Mouse (Mus musculus): Measurements from ENCODE around the gene Skap1.

Skap1 gene

DNA sequence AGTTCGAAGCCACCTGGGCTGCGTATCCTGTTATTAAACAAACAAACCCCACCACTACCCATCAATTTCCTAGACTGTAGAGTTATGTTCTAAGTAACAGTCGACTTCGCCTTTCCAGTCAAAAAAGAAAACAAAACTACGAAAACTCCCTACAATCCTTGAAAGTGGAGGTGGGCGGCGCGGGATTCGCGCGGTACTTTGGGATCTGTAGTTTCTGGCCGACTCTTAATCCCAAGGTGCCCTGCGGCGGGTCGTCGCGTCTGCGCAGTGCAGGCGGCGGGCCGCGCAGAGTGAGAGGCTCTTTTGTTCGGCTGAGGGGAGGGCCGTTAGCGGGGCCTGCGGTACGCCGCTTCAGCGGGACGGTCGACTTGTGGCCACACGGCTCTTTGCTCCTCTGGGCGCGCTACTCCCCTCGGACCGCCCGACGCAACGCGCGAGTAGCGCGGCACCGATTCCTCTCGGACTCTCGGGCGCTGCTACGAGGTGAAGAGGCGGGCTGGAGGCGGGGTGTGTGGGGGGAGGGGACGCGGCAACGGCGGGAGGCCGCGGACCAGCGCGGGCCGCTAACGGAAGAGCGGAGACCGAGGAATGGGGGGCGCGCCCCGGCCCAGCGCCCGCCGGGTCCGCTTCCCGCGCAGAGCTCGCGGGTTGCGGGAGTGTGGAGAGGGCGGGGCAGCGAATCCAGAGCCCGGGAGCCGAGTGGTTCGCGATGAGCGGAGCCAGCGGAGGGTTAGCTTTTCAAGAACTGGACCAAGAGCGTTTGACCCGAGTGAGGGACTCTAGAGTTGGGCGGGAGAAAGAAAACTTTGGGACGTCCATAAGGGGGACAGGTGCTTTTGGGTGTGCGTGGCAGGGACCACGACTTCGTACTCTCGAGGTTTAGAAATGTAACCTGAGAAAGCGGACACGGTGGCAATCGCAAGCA lies 324.7 kb downstream of the Skap1 start, which contains the start of gene Cbx1:
Cbx1 (plus strand) TSS at position 257 of the 925 bp plus-strand sequence.
- peak; percentile 90 for DNase-seq

DNA sequence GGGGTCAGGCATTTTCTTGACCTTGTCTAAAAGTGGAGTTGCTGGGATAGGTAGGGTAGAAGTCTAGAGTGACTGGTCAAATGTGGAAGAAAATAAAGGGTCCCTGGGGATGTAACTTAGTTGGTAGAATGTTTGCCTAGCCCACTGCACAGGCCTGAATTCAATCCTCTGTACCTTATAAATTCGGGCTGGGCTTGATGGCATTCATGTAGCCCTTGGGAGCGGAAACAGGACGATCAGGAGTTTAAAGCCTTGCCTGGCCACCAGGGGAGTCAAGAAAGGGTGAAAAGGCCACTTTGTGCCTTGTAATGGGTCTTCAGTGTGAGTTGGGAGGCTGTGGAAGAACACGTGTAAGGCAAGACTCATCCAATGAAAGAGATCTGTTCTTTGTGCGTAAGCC lies 325.6 kb downstream of the Skap1 start:
- DNase-seq: no peak

DNA sequence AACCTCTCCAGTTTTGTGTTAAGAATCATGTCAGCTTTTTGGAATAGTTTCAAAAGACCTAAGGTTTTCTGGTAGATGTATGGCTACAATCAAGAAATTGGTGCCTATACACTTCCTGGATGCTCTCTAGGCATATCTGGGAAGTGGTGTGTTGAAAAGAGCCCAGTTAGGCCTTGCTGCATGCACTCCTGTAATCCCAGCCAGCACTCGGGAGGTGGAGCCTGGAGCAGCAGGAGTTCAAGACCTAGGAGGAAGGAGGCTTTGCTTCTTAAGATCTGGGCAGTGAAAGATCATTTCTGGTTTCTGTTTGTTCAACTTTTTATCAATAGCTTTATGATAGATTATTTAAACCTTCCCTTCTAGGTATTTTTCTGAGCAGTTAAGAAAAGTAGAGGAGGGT lies 326.3 kb downstream of the Skap1 start:
- DNase-seq: no peak

DNA sequence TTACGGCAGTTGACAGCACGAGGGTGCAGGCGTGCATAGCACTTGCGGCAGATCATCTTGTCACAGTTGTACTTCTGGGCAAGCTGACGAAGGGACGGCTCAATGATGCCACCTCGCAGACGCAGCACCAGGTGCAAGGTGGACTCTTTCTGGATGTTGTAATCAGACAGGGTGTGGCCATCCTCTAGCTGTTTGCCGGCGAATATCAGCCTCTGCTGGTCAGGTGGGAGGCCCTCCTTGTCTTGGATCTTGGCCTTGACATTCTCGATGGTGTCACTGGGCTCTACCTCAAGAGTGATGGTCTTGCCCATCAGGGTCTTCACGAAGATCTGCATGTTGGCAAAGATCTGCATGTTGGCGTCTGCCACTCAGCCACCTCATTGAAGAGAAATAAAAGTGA lies 331.1 kb downstream of the Skap1 start:
- DNase-seq: no peak

DNA sequence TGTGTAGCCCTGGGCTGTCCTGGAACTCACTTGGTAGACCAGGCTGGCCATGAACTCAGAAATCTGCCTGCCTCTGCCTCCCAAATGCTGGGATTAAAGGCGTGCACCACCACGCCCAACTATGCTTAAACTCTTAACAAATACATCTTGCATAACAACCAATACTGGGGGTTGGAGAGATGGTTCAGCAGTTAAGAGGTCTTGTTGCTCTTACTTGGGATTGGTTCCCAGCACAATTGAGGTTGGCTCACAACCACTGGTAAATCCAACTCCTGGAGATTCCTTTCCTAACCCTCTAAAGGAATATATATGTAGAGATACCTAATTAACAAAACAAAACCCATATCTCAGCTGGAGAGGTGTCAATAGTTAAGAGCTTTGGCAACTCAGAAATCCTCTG lies 331.7 kb downstream of the Skap1 start:
- DNase-seq: no peak

DNA sequence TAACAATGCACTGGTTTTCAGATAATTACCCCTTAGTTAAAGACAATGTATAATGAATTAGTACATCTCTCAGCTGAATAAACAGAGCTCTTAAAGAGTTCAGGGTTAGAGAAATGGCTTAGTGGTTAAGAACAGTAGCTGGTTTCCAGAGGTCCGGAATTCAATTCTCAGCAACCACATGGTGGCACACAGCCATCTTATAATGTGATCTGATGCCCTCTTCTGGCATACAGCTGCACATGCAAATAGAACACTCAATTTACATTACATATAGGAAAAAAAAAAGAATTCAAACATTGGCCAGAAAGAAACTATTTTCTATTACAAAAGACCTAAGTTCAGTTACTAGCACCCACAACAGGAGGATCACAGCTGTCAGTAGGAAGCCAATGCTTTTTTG lies 332.2 kb downstream of the Skap1 start:
- no peak for DNase-seq

DNA sequence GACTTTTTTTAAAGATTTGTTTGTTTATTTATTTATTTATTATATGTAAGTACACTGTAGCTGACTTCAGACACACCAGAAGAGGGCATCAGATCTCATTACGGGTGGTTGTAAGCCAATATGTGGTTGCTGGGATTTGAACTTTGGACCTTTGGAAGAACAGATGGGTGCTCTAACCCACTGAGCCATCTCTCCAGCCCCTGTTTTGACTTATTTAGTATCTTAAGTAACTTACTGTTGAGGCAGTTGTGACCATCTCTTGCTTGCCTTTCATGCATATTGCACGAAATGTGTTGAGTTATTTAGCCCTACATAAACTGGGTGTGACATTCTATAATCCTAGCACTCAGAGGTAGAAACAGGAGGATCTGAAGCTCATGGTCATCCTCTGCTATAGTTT lies 335.1 kb downstream of the Skap1 start:
- DNase-seq: no peak

DNA sequence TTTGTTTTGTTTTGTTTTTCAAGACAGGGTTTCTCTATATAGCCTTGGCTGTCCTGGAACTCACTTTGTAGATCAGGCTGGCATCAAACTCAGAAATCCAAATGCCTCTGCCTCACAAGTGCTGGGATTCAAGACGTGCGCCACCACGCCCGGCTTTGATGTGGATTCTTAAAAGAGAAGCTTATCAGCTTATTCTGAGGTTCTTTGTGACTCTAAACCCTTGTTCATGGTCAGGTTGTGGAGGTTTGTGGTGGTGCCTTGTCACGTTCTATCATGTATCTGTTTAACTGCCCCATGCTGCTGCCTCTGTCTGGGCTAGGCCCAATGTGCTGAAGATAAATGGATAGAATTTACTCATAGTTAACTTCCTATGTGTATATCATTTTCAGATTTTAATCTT lies 341.2 kb downstream of the Skap1 start:
- no peak for DNase-seq

DNA sequence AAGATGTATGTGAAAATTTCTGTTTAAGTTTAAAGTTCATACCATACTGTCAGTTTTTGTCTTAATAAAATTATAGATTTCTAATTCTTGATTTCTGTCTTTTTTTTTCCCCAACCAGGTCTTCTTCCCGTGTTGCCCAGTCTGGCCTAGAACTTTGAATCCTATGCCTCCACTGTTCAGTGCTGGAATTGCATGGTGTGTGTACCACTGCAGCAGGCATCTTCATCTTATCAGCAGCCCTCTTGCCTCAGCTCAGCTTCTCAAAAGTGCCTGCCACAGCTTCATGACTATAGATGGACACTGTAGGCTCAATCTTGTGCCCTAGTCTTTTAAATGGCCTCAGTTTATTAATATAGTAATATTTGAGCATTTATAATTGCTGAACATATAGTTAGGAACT lies 343.7 kb downstream of the Skap1 start:
- DNase-seq: no peak
